In the genomic region with DNA sequence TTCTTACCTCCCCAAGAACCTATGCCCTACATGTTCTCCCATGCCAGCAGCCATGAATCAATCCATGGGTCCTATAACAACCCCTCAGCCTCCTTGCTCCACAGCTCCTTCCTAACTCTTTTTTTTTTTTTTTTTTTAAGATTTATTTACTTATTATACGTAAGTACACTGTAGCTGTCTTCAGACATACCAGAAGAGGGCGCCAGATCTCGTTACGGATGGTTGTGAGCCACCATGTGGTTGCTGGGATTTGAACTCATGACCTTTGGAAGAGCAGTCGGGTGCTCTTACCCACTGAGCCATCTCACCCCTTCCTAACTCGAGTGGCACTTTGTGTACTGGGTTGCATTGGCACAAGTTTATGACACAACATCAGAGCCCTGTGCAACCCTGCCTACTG, we compare ENCODE assay signal across 2 mouse cellular contexts. TPM values are rescaled to one million over a fixed set of nuclear protein-coding genes. Genes with fewer than 3 reads are reported as not detected.
"Had no signal": no experiment of that assay in that cellular context is flagged by ENCODE, and none has a peak within 500 bp of the region (broad histone marks: within the 10 kb centered on the region; RNA-seq: fewer than 3 reads in every experiment).

No protein-coding gene starts in this region.

RNA-seq across cellular contexts. Expression of a gene that starts 43.9 kb away (rescaled TPM):
- total RNA-seq: megakaryocyte progenitor cell, adult 5-6 weeks; megakaryocyte-erythroid progenitor cell, adult 5-6 weeks had no signal
